Comparison of ENCODE assay signal across 10 mouse cellular contexts in the genomic region with DNA sequence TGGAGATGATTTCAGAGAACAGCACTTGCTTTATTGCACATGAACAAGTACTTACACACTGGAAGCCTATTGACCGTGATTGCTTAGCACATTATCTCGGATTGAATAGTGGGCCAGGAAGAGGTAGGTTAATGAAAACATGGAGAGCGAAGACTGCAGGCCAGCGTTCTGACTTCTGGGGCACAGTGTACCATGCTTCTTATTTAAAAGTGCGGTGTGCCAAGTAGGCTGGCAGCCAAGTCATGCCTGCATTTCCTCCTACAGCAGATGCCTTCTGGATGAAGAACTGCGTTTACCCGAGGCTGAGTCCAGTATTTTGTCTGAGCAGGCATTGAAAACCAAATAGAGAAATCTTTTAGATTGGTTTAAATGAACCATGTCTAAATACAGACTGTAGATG. TPM values are rescaled to one million over a fixed set of nuclear protein-coding genes. Genes with fewer than 3 reads are reported as not detected.
DNase-seq lines count a peak whose midpoint lies in the region; ATAC-seq and TF ChIP-seq lines count a peak whose summit lies in the region.
"Had no signal": no experiment of that assay in that cellular context is flagged by ENCODE, and none has a peak within 500 bp of the region (broad histone marks: within the 10 kb centered on the region; RNA-seq: fewer than 3 reads in every experiment).

No protein-coding gene starts in this region.

- H3K4me2 ChIP-seq in heart, embryonic 15.5 days = no peak overlapping the region
- H3K4me2 ChIP-seq in heart, embryonic 12.5 days = no peak overlapping the region
- no peak overlapping the region for H3K4me2 ChIP-seq in stomach, postnatal 0 days (replicated peaks; ENCODE audit: low read depth)

- TF ChIP-seq EP300 in stomach, postnatal 0 days (optimal IDR thresholded peaks at IDR 0.05) = no peak

- no peaks in the 10 kb centered on the region for H3K27me3 ChIP-seq in heart, embryonic 15.5 days
- H3K27me3 ChIP-seq in heart, embryonic 12.5 days (replicated peaks) = no peaks in the 10 kb centered on the region
- no peaks in the 10 kb centered on the region for H3K27me3 ChIP-seq in stomach, postnatal 0 days (ENCODE audit: control insufficient read depth, insufficient read depth, low read length)
- no peaks in the 10 kb centered on the region for H3K27me3 ChIP-seq in thymus, adult 2 months (ENCODE audit: control insufficient read depth, insufficient read depth, low read length)

- TF ChIP-seq CTCF in stomach, postnatal 0 days (IDR thresholded peaks at IDR 0.05; ENCODE audit: low read depth) = no peak
- no peak for TF ChIP-seq CTCF in thymus, adult 2 months (IDR thresholded peaks at IDR 0.05; ENCODE audit: borderline replicate concordance, control insufficient read depth, extremely low read depth, insufficient read depth, low read length, poor library complexity)

- TF ChIP-seq POLR2A in thymus, adult 2 months (IDR thresholded peaks at IDR 0.05; ENCODE audit: control insufficient read depth, extremely low read depth, insufficient read depth, low read length, poor library complexity) = no peak

- DNase-seq in adrenal gland, postnatal 14 days = peak; percentile 40
- peak; percentile 85 to 90 for DNase-seq in cerebellum, postnatal 10 days
- DNase-seq in kidney, postnatal 25 days = peak; percentile 82 to 87
- DNase-seq in stomach, postnatal 0 days (ENCODE audit: low spot score) = peak; percentile 70
- DNase-seq in thymus, adult 2 months = no peak
- no peak for DNase-seq in embryo, embryonic 11 days

- no peaks in the 10 kb centered on the region for H3K36me3 ChIP-seq in heart, embryonic 15.5 days
- no peaks in the 10 kb centered on the region for H3K36me3 ChIP-seq in heart, embryonic 12.5 days
- H3K36me3 ChIP-seq in stomach, postnatal 0 days (ENCODE audit: control insufficient read depth, insufficient read depth, low read length) = no peaks in the 10 kb centered on the region
- no peaks in the 10 kb centered on the region for H3K36me3 ChIP-seq in thymus, adult 2 months (ENCODE audit: control insufficient read depth, insufficient read depth, low read length)
- H3K36me3 ChIP-seq: G1E had no signal

- peak overlapping the region; percentile 60 for H3K27ac ChIP-seq in heart, embryonic 15.5 days
- H3K27ac ChIP-seq in heart, embryonic 12.5 days (ENCODE audit: poor library complexity, severe bottlenecking) = no peak overlapping the region
- no peak overlapping the region for H3K27ac ChIP-seq in stomach, postnatal 0 days (replicated peaks)
- no peak overlapping the region for H3K27ac ChIP-seq in thymus, adult 2 months (ENCODE audit: control insufficient read depth, insufficient read depth, low read length)

- peaks cover 29% of the 10 kb centered on the region for H3K4me1 ChIP-seq in heart, embryonic 15.5 days (replicated peaks)
- peaks cover 19% of the 10 kb centered on the region; the same call in 1 of the 2 replicates for H3K4me1 ChIP-seq in heart, embryonic 12.5 days (replicated peaks)
- H3K4me1 ChIP-seq in stomach, postnatal 0 days (replicated peaks; ENCODE audit: control insufficient read depth, insufficient read depth) = no peaks in the 10 kb centered on the region
- H3K4me1 ChIP-seq in thymus, adult 2 months (replicated peaks; ENCODE audit: control insufficient read depth, insufficient read depth, low read length) = no peaks in the 10 kb centered on the region

- H3K9me3 ChIP-seq in heart, embryonic 15.5 days (replicated peaks) = no peaks in the 10 kb centered on the region
- no peaks in the 10 kb centered on the region for H3K9me3 ChIP-seq in heart, embryonic 12.5 days (replicated peaks)
- no peaks in the 10 kb centered on the region for H3K9me3 ChIP-seq in stomach, postnatal 0 days (ENCODE audit: control insufficient read depth, low read length)
- H3K9me3 ChIP-seq: G1E had no signal

- no peak overlapping the region for H3K9ac ChIP-seq in heart, embryonic 15.5 days
- H3K9ac ChIP-seq in heart, embryonic 12.5 days = no peak overlapping the region
- H3K9ac ChIP-seq in stomach, postnatal 0 days (ENCODE audit: low read length) = no peak overlapping the region

- H3K4me3 ChIP-seq in heart, embryonic 15.5 days = no peak overlapping the region
- no peak overlapping the region for H3K4me3 ChIP-seq in heart, embryonic 12.5 days
- no peak overlapping the region for H3K4me3 ChIP-seq in stomach, postnatal 0 days (ENCODE audit: low read depth, low read length)
- no peak overlapping the region for H3K4me3 ChIP-seq in thymus, adult 2 months (ENCODE audit: control insufficient read depth, insufficient read depth, low read length)

- peak; percentile 43 for ATAC-seq in heart, embryonic 15.5 days (replicated peaks; ENCODE audit: insufficient number of reproducible peaks, insufficient read depth, low FRiP score, low read depth)
- no peak for ATAC-seq in heart, embryonic 12.5 days (ENCODE audit: insufficient number of reproducible peaks, low FRiP score)
- ATAC-seq in stomach, postnatal 0 days (ENCODE audit: low FRiP score, low TSS enrichment) = peak; percentile 63

- WGBS in heart, embryonic 15.5 days = 39% methylated on average over 7 of the region's 7 CpGs
- 57% methylated on average over 7 of the region's 7 CpGs for WGBS in heart, embryonic 12.5 days
- WGBS in stomach, postnatal 0 days = 35% methylated on average over 7 of the region's 7 CpGs
- 90% methylated on average over 7 of the region's 7 CpGs for WGBS in thymus, adult 2 months

RNA-seq across cellular contexts. Expression of a gene that starts 27.0 kb away (rescaled TPM):
- polyA plus RNA-seq in heart, embryonic 15.5 days (2015; fragmentation: Nextera tagmentation; extraction: Ambion mirVana) = not detected in 2 replicates
- not detected in 2 replicates for polyA plus RNA-seq in heart, embryonic 12.5 days (2016; fragmentation: Nextera tagmentation; extraction: Ambion mirVana)
- not detected in 2 replicates for total RNA-seq in adrenal gland, postnatal 14 days (2021)
- polyA plus RNA-seq in stomach, postnatal 0 days (2015; fragmentation: Nextera tagmentation; extraction: Ambion mirVana) = not detected in 2 replicates
- not detected in 2 replicates for polyA plus RNA-seq in thymus, adult 2 months (2012; rRNA removed)
- total RNA-seq: G1E; left cerebral cortex, postnatal 36 days had no signal
- polyA plus RNA-seq: G1E had no signal

RNA-seq across cellular contexts. Expression of a gene that starts 51.5 kb away (rescaled TPM):
- 90.9 and 99.5 TPM in 2 replicates for polyA plus RNA-seq in heart, embryonic 15.5 days (2015; fragmentation: Nextera tagmentation; extraction: Ambion mirVana)
- polyA plus RNA-seq in heart, embryonic 12.5 days (2016; fragmentation: Nextera tagmentation; extraction: Ambion mirVana) = 127 and 132 TPM in 2 replicates
- total RNA-seq in adrenal gland, postnatal 14 days (2021) = 174 and 193 TPM in 2 replicates
- polyA plus RNA-seq in stomach, postnatal 0 days (2015; fragmentation: Nextera tagmentation; extraction: Ambion mirVana) = 30.6 and 31.7 TPM in 2 replicates
- polyA plus RNA-seq in thymus, adult 2 months (2012; rRNA removed) = 14.0 TPM in 2 replicates
- polyA plus RNA-seq: G1E had no signal

Comparison
In these comparisons a context has a peak if more than half of its experiments do, and no peak if none do; other contexts are left out.
1. DNase-seq: peak in adrenal gland, postnatal 14 days (single experiment), cerebellum, postnatal 10 days (2 of 2), kidney, postnatal 25 days (2 of 2) and stomach, postnatal 0 days (single experiment); none in thymus, adult 2 months (single experiment) and embryo, embryonic 11 days (single experiment).